Mouse (Mus musculus) midbrain, embryonic 10.5 days (tissue): ENCODE measurements around the gene Galr2. TPM values are rescaled to one million over a fixed set of nuclear protein-coding genes. Genes with fewer than 3 reads are reported as not detected.
A peak's percentile ranks its signal among the peaks of the same experiment; 100 is the strongest.
"Not testable (repeated sequence)": the region's sequence is repeated elsewhere in the genome, so short reads cannot be mapped to it uniquely, and the experiment has no call there.

Source experiments
- DNase-seq: peaks from one replicate; pipeline ENCODE4 v3.0.0-alpha.2; 2017; ENCODE audit warnings: low spot score
- H3K27ac ChIP-seq: fragments of 300-500 bp; sonication (generic); replicated peaks from 2 replicates; pipeline ENCODE4 v1.5.1; 2016; ENCODE audit warnings: mild to moderate bottlenecking
- H3K27me3 ChIP-seq: fragments of 300-500 bp; sonication (generic); 2 replicates; pipeline ENCODE4 v1.6.1; 2016; ENCODE audit warnings: low read depth, mild to moderate bottlenecking; ENCODE audit not compliant: poor library complexity, severe bottlenecking
- H3K36me3 ChIP-seq: fragments of 300-500 bp; sonication (generic); 2 replicates; pipeline ENCODE4 v1.6.1; 2016; ENCODE audit warnings: mild to moderate bottlenecking, moderate library complexity
- H3K4me1 ChIP-seq: fragments of 300-500 bp; sonication (generic); 2 replicates; pipeline ENCODE4 v1.6.1; 2016
- H3K4me3 ChIP-seq: fragments of 300-500 bp; sonication (generic); 2 replicates; pipeline ENCODE4 v1.5.1; 2016; ENCODE audit warnings: mild to moderate bottlenecking, moderate library complexity
- H3K9me3 ChIP-seq: fragments of 300-500 bp; sonication (generic); replicated peaks from 2 replicates; pipeline ENCODE4 v1.6.1; 2016; ENCODE audit warnings: mild to moderate bottlenecking
- WGBS: fragments of 180-500 bp; shearing (Covaris S2); methylation state at CpG from one replicate; pipeline ENCODE4 v1.1.7; 2016; 5-methylcytosine and 5-hydroxymethylcytosine counted together
- polyA plus RNA-seq: library from polyadenylated mRNA; unstranded; fragments of >200 nt; fragmentation: Nextera tagmentation; extraction: Ambion mirVana; gene quantifications from 2 replicates; pipeline ENCODE4 v1.2.1, GENCODE M21; 2016

Gene Galr2
- polyA plus RNA-seq, 1 experiment from 2014 or later = 0.12 TPM

GRCm38 (mm10) chr11:116277184-116277583, 3.6 kb upstream of the Galr2 start:
- DNase-seq, H3K36me3 ChIP-seq, H3K4me3 ChIP-seq, H3K27ac ChIP-seq, H3K9me3 ChIP-seq: not testable (repeated sequence)
- H3K27me3 ChIP-seq = peaks cover 27% of the 10 kb centered on the region
- WGBS = 93% methylated on average over 1 of the region's 1 CpGs
- peaks cover 36% of the 10 kb centered on the region for H3K4me1 ChIP-seq

GRCm38 (mm10) chr11:116281671-116282070, 932 bp downstream of the Galr2 start:
- Histone ChIP-seq H3K9me3 (no peaks in the 10 kb centered on the region), H3K27ac (no peak overlapping the region), H3K27me3 (peaks cover 66% of the 10 kb centered on the region), H3K36me3 (no peaks in the 10 kb centered on the region), H3K4me3 (peak overlapping the region; percentile 46), H3K4me1 (peaks cover 23% of the 10 kb centered on the region)
- WGBS = 1% methylated on average over 18 of the region's 18 CpGs
- DNase-seq = no peak

- Histone ChIP-seq H3K27ac (no peak overlapping the region), H3K9me3 (no peaks in the 10 kb centered on the region), H3K36me3 (0 out of 2 replicates have a peak, but pooled peaks cover under 1% of the 10 kb centered on the region), H3K27me3 (peaks cover 66% of the 10 kb centered on the region), H3K4me3 (peak overlapping the region; percentile 46), H3K4me1 (peaks cover 23% of the 10 kb centered on the region)
- DNase-seq = peak; percentile 43
- WGBS = 1% methylated on average over 11 of the region's 11 CpGs
Measured at GRCm38 (mm10) chr11:116282089-116282488, 1.4 kb downstream of the Galr2 start.

GRCm38 (mm10) chr11:116282912-116283521, 2.3 kb downstream of the Galr2 start:
- Histone ChIP-seq H3K36me3 (peaks cover 10% of the 10 kb centered on the region), H3K4me3 (no peak overlapping the region), H3K27ac (no peak overlapping the region), H3K4me1 (peaks cover 23% of the 10 kb centered on the region), H3K27me3 (peaks cover 66% of the 10 kb centered on the region), H3K9me3 (no peaks in the 10 kb centered on the region)
- no peak for DNase-seq
- WGBS = 12% methylated on average over 48 of the region's 48 CpGs

- peaks cover 23% of the 10 kb centered on the region for H3K4me1 ChIP-seq
- no peak overlapping the region for H3K4me3 ChIP-seq
- no peak overlapping the region for H3K27ac ChIP-seq
- DNase-seq = no peak
- WGBS = 68% methylated on average over 6 of the region's 6 CpGs
- peaks cover 66% of the 10 kb centered on the region for H3K27me3 ChIP-seq
- H3K36me3 ChIP-seq = peaks cover 19% of the 10 kb centered on the region
- H3K9me3 ChIP-seq = no peaks in the 10 kb centered on the region
Measured at GRCm38 (mm10) chr11:116283982-116284381, 3.2 kb downstream of the Galr2 start.

- no peak for DNase-seq
- Histone ChIP-seq H3K36me3 (peaks cover 36% of the 10 kb centered on the region), H3K4me3 (no peak overlapping the region), H3K27ac (no peak overlapping the region), H3K9me3 (no peaks in the 10 kb centered on the region), H3K4me1 (peaks cover 22% of the 10 kb centered on the region), H3K27me3 (peaks cover 54% of the 10 kb centered on the region)
- 79% methylated on average over 7 of the region's 7 CpGs for WGBS
Measured at GRCm38 (mm10) chr11:116285770-116286191, 5.0 kb downstream of the Galr2 start.

- no peak for DNase-seq
- H3K4me3 ChIP-seq = no peak overlapping the region
- WGBS = 81% methylated on average over 5 of the region's 5 CpGs
- no peaks in the 10 kb centered on the region for H3K9me3 ChIP-seq
- H3K4me1 ChIP-seq = peaks cover 7% of the 10 kb centered on the region
- peaks cover 49% of the 10 kb centered on the region for H3K36me3 ChIP-seq
- H3K27ac ChIP-seq = peak overlapping the region; percentile 50; the same call in 1 of the 2 replicates
- H3K27me3 ChIP-seq = peaks cover 38% of the 10 kb centered on the region
Measured at GRCm38 (mm10) chr11:116287351-116287750, 6.6 kb downstream of the Galr2 start.

GRCm38 (mm10) chr11:116290556-116290955, 9.8 kb downstream of the Galr2 start:
- DNase-seq = no peak
- WGBS = 93% methylated on average over 8 of the region's 8 CpGs
- Histone ChIP-seq H3K9me3 (no peaks in the 10 kb centered on the region), H3K27me3 (peaks cover 6% of the 10 kb centered on the region), H3K4me1 (peaks cover 5% of the 10 kb centered on the region), H3K36me3 (peaks cover 81% of the 10 kb centered on the region), H3K4me3 (no peak overlapping the region), H3K27ac (no peak overlapping the region)

- H3K27ac ChIP-seq = no peak overlapping the region; the same call in 1 of the 2 replicates
- no peak overlapping the region for H3K4me3 ChIP-seq
- no peak for DNase-seq
- no peaks in the 10 kb centered on the region for H3K9me3 ChIP-seq
- H3K36me3 ChIP-seq = peaks cover 96% of the 10 kb centered on the region
- peaks cover 5% of the 10 kb centered on the region; the same call in 1 of the 2 replicates for H3K4me1 ChIP-seq
- no peaks in the 10 kb centered on the region for H3K27me3 ChIP-seq
- WGBS = 89% methylated on average over 13 of the region's 13 CpGs
Measured at GRCm38 (mm10) chr11:116292401-116292800, 11.7 kb downstream of the Galr2 start.

- DNase-seq = no peak
- H3K4me1 ChIP-seq = peaks cover 5% of the 10 kb centered on the region; the same call in 1 of the 2 replicates
- no peaks in the 10 kb centered on the region for H3K27me3 ChIP-seq
- H3K27ac ChIP-seq = peak overlapping the region; percentile 20; the same call in 1 of the 2 replicates
- H3K4me3 ChIP-seq = no peak overlapping the region
- peaks cover 93% of the 10 kb centered on the region for H3K36me3 ChIP-seq
- 83% methylated on average over 12 of the region's 12 CpGs for WGBS
- H3K9me3 ChIP-seq = no peaks in the 10 kb centered on the region
Measured at GRCm38 (mm10) chr11:116293538-116294137, 12.9 kb downstream of the Galr2 start.

- H3K36me3 ChIP-seq = peaks cover 93% of the 10 kb centered on the region
Measured at GRCm38 (mm10) chr11:116294319-116294718, 13.6 kb downstream of the Galr2 start.

GRCm38 (mm10) chr11:116296191-116296734, 15.5 kb downstream of the Galr2 start:
- Histone ChIP-seq H3K27ac (no peak overlapping the region), H3K4me3 (no peak overlapping the region), H3K4me1 (peaks cover 5% of the 10 kb centered on the region; the same call in 1 of the 2 replicates), H3K9me3 (no peaks in the 10 kb centered on the region), H3K27me3 (no peaks in the 10 kb centered on the region), H3K36me3 (peaks cover 94% of the 10 kb centered on the region)
- DNase-seq = no peak
- WGBS = 90% methylated on average over 8 of the region's 8 CpGs

More at GRCm38 (mm10) chr11:116294319-116294718, 13.6 kb downstream of the Galr2 start:
- Histone ChIP-seq H3K27ac (0 out of 2 replicates have a peak overlapping the region, but pooled peaks have one; percentile 20), H3K4me3 (no peak overlapping the region), H3K27me3 (no peaks in the 10 kb centered on the region), H3K4me1 (peaks cover 5% of the 10 kb centered on the region; the same call in 1 of the 2 replicates), H3K9me3 (no peaks in the 10 kb centered on the region)
- DNase-seq = peak; percentile 57
- 40% methylated on average over 5 of the region's 5 CpGs for WGBS

GRCm38 (mm10) chr11:116297017-116297416, 16.3 kb downstream of the Galr2 start:
- peaks cover 5% of the 10 kb centered on the region; the same call in 1 of the 2 replicates for H3K4me1 ChIP-seq
- H3K4me3 ChIP-seq = no peak overlapping the region
- H3K9me3 ChIP-seq = no peaks in the 10 kb centered on the region
- H3K36me3 ChIP-seq = peaks cover 98% of the 10 kb centered on the region
- H3K27me3 ChIP-seq = no peaks in the 10 kb centered on the region
- no peak overlapping the region for H3K27ac ChIP-seq
- 76% methylated on average over 3 of the region's 3 CpGs for WGBS
- no peak for DNase-seq
